Mouse (Mus musculus) small intestine, adult 2 months (tissue): Measurements from ENCODE around the gene Fam213a.

Source experiments
- CTCF ChIP-seq: fragments of 200-500 bp; IDR thresholded peaks from 2 replicates; pipeline ENCODE4 v1.5.1; 2012; ENCODE audit warnings: low read depth, mild to moderate bottlenecking, control low read depth, inconsistent platforms, low read length, moderate library complexity, mixed read lengths; ENCODE audit not compliant: insufficient replicate concordance, insufficient read length; ENCODE audit errors: extremely low read depth
- POLR2A ChIP-seq: fragments of 200-500 bp; IDR thresholded peaks from 2 replicates; pipeline ENCODE4 v1.6.1; 2012; ENCODE audit warnings: low read depth, mild to moderate bottlenecking, control low read depth, inconsistent platforms, low read length, moderate library complexity

DNA sequence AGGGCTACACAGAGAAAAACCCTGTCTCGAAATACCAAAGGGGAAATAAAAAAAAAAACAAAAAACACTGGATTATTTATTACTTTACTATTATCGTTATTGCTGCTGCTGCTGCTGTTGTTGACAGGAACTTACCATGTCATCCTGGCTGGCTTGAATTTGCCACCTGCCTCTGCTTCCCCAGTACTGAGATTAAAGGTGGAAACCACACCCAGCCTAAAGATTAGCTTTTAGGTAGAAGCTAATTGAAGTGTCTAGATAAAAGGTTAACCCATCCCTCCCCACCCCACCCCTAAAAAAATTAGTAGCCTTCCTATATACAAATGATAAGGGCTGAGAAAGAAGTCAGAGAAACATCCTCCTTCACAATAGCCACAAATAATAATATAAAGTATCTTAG, 69.8 kb downstream of the Fam213a start:
- TF ChIP-seq CTCF (no peak), POLR2A (no peak)
